Mouse (Mus musculus): ENCODE measurements around the gene Alpk1.

- TF ChIP-seq CTCF (IDR thresholded peaks at IDR 0.05) (no peak), EP300 (IDR thresholded peaks at IDR 0.05) (no peak)
These were observed 67.2 kb downstream of the Alpk1 start for GRCm38 (mm10) chr3:127713112-127713511.
